Mouse (Mus musculus) regulatory T cell (primary cell): ENCODE results near the gene Efna2.

ENCODE experiments used
- in situ Hi-C: fragments of 300-600 bp; cut with MboI, MseI; formaldehyde crosslinking; loops from one replicate; pipeline ENCODE4 v1.15.1; 2025; ENCODE audit warnings: high pct_unique_total_duplicates

Efna2 gene

GRCm38 (mm10) chr10:80179068-80180051, at the start of gene Efna2:
Gene Efna2, plus strand, starts transcription at chr10:80179482.
- in situ Hi-C loops = loop anchor here (5.0 kb wide), 1 partner anchor 68 kb away; the partner anchor contains the start of gene Ndufs7

- in situ Hi-C loops = no loop called here
Observed at GRCm38 (mm10) chr10:80129846-80130245, 49.4 kb upstream of the Efna2 start.

- in situ Hi-C loops = no loop called here
Observed at GRCm38 (mm10) chr10:80130403-80131031, 48.8 kb upstream of the Efna2 start.

- in situ Hi-C loops = no loop called here
Observed at GRCm38 (mm10) chr10:80131316-80131951, 47.8 kb upstream of the Efna2 start.

- in situ Hi-C loops = no loop called here
Observed at GRCm38 (mm10) chr10:80131952-80132350, 47.3 kb upstream of the Efna2 start.

GRCm38 (mm10) chr10:80133226-80133849, 45.9 kb upstream of the Efna2 start:
- in situ Hi-C loops = no loop called here

- in situ Hi-C loops = no loop called here
Observed at GRCm38 (mm10) chr10:80134421-80134820, 44.9 kb upstream of the Efna2 start.

- in situ Hi-C loops = no loop called here
Observed at GRCm38 (mm10) chr10:80135161-80135560, 44.1 kb upstream of the Efna2 start.

- in situ Hi-C loops = no loop called here
Observed at GRCm38 (mm10) chr10:80135641-80136040, 43.6 kb upstream of the Efna2 start.

GRCm38 (mm10) chr10:80136179-80136951, 42.9 kb upstream of the Efna2 start:
- in situ Hi-C loops = no loop called here

GRCm38 (mm10) chr10:80136952-80137625, 42.2 kb upstream of the Efna2 start:
- in situ Hi-C loops = no loop called here

- in situ Hi-C loops = no loop called here
Observed at GRCm38 (mm10) chr10:80137626-80138552, 41.4 kb upstream of the Efna2 start.

GRCm38 (mm10) chr10:80138553-80139438, 40.5 kb upstream of the Efna2 start, which contains the start of gene Atp5d:
Gene Atp5d, plus strand, starts transcription at chr10:80138632.
- in situ Hi-C loops = no loop called here

- in situ Hi-C loops = no loop called here
Observed at GRCm38 (mm10) chr10:80139439-80139775, 39.9 kb upstream of the Efna2 start.

- in situ Hi-C loops = loop anchor here (5.0 kb wide), 1 partner anchor 153 kb away; the partner anchor contains the start of gene Cnn2
Observed at GRCm38 (mm10) chr10:80139975-80140665, 39.2 kb upstream of the Efna2 start.

- in situ Hi-C loops = loop anchor here (5.0 kb wide), 1 partner anchor 153 kb away; the partner anchor contains the start of gene Cnn2
Observed at GRCm38 (mm10) chr10:80140666-80141035, 38.6 kb upstream of the Efna2 start, which contains the start of gene Cbarp. Gene Cbarp, minus strand, starts transcription at chr10:80140835.

GRCm38 (mm10) chr10:80141243-80141642, 38.0 kb upstream of the Efna2 start:
- in situ Hi-C loops = loop anchor here (5.0 kb wide), 1 partner anchor 154 kb away; the partner anchor contains the start of gene Cnn2
